In genomic region chr3:75929926-75930548, GRCm38 (mm10) we compare ENCODE assay signal across 14 mouse cellular contexts. TPM values are rescaled to one million over a fixed set of nuclear protein-coding genes. Genes with fewer than 3 reads are reported as not detected.
DNase-seq lines count a peak whose midpoint lies in the region; ATAC-seq and TF ChIP-seq lines count a peak whose summit lies in the region.
"Had no signal": no experiment of that assay in that cellular context is flagged by ENCODE, and none has a peak within 500 bp of the region (broad histone marks: within the 10 kb centered on the region; RNA-seq: fewer than 3 reads in every experiment).

No protein-coding gene starts in this region.

- H3K36me3 ChIP-seq in forebrain, postnatal 0 days (ENCODE audit: insufficient read depth) = no peaks in the 10 kb centered on the region

- H3K4me1 ChIP-seq in forebrain, postnatal 0 days (ENCODE audit: insufficient read depth) = no peaks in the 10 kb centered on the region

- ATAC-seq in forebrain, postnatal 0 days = no peak

- no peak for TF ChIP-seq CTCF in forebrain, postnatal 0 days (IDR thresholded peaks at IDR 0.05; ENCODE audit: low read depth)

- peak; percentile 3 for DNase-seq in ovary, postnatal 36 days (ENCODE audit: low spot score)
- no peak for DNase-seq in ovary, postnatal 14 days (ENCODE audit: low spot score)
- peak; percentile 6 for DNase-seq in T-cell, adult 2 months (ENCODE audit: low spot score)
- peak; percentile 56 for DNase-seq in brain, adult 2 months (ENCODE audit: low read depth, low spot score)
- DNase-seq in naive thymus-derived CD4-positive, alpha-beta T cell, adult 2 months (ENCODE audit: low read depth) = peak; percentile 58
- no peak for DNase-seq in thymus, adult 18-20 months
- no peak for DNase-seq in layer of hippocampus, adult 11-12 months (ENCODE audit: low spot score)
- no peak for DNase-seq in forebrain, postnatal 0 days
- DNase-seq: cerebellum, adult 8-10 months; embryo, embryonic 11 days; liver; lung, embryonic 14.5 days had no signal

- 95% methylated on average over 7 of the region's 7 CpGs for WGBS in forebrain, postnatal 0 days

- H3K9ac ChIP-seq in forebrain, postnatal 0 days = no peak overlapping the region
- H3K9ac ChIP-seq: hindbrain, embryonic 13.5 days; lung, embryonic 14.5 days had no signal

- no peaks in the 10 kb centered on the region for H3K9me3 ChIP-seq in forebrain, postnatal 0 days (ENCODE audit: low read length)

- no peak overlapping the region for H3K27ac ChIP-seq in forebrain, postnatal 0 days (ENCODE audit: low read depth, low read length)
- H3K27ac ChIP-seq: hindbrain, embryonic 13.5 days had no signal

- no peaks in the 10 kb centered on the region for H3K27me3 ChIP-seq in forebrain, postnatal 0 days (ENCODE audit: insufficient read depth, low read length)
- H3K27me3 ChIP-seq: hindbrain, embryonic 13.5 days had no signal

- no peak overlapping the region for H3K4me2 ChIP-seq in forebrain, postnatal 0 days (ENCODE audit: low read depth)
- H3K4me2 ChIP-seq: hindbrain, embryonic 13.5 days; lung, embryonic 14.5 days had no signal

- H3K4me3 ChIP-seq in forebrain, postnatal 0 days (ENCODE audit: low read depth, low read length) = no peak overlapping the region
- H3K4me3 ChIP-seq: erythroblast, embryonic 14.5 days; hindbrain, embryonic 13.5 days had no signal

RNA-seq across cellular contexts. Expression of gene Golim4, which starts 26.7 kb away (rescaled TPM):
- total RNA-seq in forebrain, postnatal 0 days (2014; rRNA removed) = 16.3 and 24.8 TPM in 2 replicates
- 9.0 and 13.5 TPM in 2 replicates for polyA plus RNA-seq in forebrain, postnatal 0 days (2015; fragmentation: Nextera tagmentation; extraction: Ambion mirVana)

Comparison
In these comparisons a context has a peak if more than half of its experiments do, and no peak if none do; other contexts are left out.
1. DNase-seq: peak in ovary, postnatal 36 days (single experiment), T-cell, adult 2 months (single experiment), brain, adult 2 months (single experiment) and naive thymus-derived CD4-positive, alpha-beta T cell, adult 2 months (single experiment); none in ovary, postnatal 14 days (single experiment), thymus, adult 18-20 months (0 of 2), layer of hippocampus, adult 11-12 months (single experiment) and forebrain, postnatal 0 days (single experiment).